Mouse (Mus musculus) liver, embryonic 18 days (tissue): Measurements from ENCODE around the gene Il20rb. TPM values are rescaled to one million over a fixed set of nuclear protein-coding genes. Genes with fewer than 3 reads are reported as not detected.

Experiments
- polyA plus RNA-seq: library from polyadenylated mRNA; depleted of rRNA; stranded (reverse); fragments of >200 nt; gene quantifications from 2 replicates; pipeline ENCODE4 v1.2.3, GENCODE M21; 2012; rRNA removed

Il20rb gene
- 0.62 and 0.75 TPM in 2 replicates for polyA plus RNA-seq

DNA sequence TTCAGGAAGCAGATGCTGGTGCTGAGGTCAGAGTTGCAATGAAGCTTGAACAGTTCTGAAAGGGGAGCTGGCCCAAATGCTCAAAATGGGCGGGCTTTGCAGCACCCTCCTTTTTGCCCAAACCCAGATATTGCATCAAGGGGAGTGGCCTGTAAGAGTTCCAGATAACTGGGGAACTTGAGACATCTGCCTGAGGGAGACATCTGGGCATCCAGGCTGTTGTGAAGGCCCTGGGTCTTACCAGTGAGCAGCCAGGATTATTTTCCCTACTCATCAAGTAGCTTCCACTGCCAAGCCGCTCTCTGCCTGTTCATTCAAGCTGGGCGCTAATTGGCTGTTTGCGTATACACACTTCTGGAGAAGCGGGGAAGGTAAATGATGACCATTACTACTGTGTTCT, at the start of gene Il20rb:
Gene Il20rb, minus strand, starts transcription at position 358 of the 400 bp plus-strand sequence.

Other genes with a start within 250 kb of the Il20rb start
- 18.7 and 19.3 TPM in 2 replicates for gene Nck1, start 59.3 kb upstream of the Il20rb start, polyA plus RNA-seq
- gene Slc35g2, start 84.3 kb upstream of the Il20rb start, polyA plus RNA-seq: 0.63 and 1.1 TPM in 2 replicates
- 6.8 and 8.0 TPM in 2 replicates for gene Stag1, start 111.0 kb upstream of the Il20rb start, polyA plus RNA-seq